Mouse (Mus musculus) forelimb bud, embryonic 11.5 days (tissue): ENCODE measurements at regions not wholly inside any gene's neighbourhood (a gene's known extent, or its start where the extent isn't known, plus 50 kb on each side); places are given as distances from the start of the nearest gene placed in this dataset.

Source experiments
- DNase-seq: peaks from one replicate; pipeline ENCODE4 v3.0.0-alpha.2; 2012; ENCODE audit warnings: low read depth, low spot score

DNA sequence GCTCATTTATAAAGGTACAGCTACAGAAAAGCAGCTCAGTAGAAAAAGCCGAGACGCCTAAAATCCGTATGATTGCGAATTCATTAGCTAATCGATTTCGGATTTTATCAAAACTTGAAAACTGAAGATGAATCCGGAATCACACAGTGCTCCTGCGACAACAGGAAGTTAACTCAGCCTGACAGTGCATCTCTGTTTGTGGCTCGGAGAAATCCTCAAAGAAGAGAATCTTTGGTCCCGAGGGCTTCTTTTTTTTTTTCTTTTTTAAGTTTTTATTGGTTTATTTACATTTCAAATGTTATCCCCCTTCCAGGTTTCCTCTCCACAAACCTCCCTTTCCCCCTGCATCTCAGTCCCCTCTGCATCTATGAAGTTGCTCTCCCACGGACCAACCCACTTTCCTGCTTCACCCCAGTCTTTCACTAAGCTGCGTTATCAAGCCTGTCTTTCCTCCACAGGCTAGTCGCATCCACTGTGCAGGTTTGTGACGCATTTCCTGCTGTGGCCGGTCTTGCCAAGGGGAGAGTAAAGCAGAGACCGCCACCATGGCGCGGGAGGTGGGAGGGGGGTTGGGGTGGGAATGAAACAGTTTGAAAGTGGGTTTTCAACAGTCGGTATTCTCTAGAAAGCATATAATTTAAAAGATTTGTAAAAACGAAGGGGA lies 593.4 kb upstream of the Snrpn start:
- peak; percentile 0 for DNase-seq

DNA sequence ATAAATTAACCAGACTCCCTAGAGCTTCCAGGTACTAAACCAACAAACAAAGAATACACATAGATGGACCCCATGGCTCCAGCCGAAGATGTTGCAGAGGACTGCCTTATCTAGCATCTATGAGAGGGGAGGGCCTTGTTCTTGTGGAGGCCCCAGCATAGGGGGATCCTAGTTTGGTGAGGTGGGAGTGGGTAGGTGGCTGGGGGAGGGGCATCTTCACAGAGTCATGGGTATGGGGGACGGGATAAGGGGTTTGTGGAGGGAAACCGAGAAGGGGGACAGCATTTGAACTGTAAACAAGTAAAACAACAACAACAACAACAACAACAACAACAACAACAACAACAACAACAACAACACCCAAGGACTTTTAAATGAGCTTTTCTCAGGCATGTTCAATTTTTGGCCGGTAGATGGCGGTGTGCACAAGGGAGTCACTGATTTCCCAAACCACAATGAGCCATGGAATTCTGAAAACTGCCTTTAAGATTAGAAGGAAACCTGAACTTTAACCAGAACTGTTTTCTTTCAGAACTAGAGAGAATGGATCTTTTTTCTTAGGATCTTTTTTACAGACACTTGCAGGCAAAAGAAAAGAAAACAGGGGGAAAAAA lies 588.2 kb upstream of the Snrpn start:
- DNase-seq, result peak; percentile 31
